Mouse (Mus musculus): Measurements from ENCODE around the gene Ttl.

- TF ChIP-seq CTCF (IDR thresholded peaks at IDR 0.05; ENCODE audit: borderline replicate concordance, control insufficient read depth, extremely low read depth, insufficient read depth, low read length, poor library complexity) (no peak), POLR2A (IDR thresholded peaks at IDR 0.05; ENCODE audit: control insufficient read depth, extremely low read depth, insufficient read depth, low read length, poor library complexity) (no peak)
These were observed 13.5 kb downstream of the Ttl start for GRCm38 (mm10) chr2:129079194-129079593.
